Mouse (Mus musculus): ENCODE results near the gene Rps6kc1. TPM values are rescaled to one million over a fixed set of nuclear protein-coding genes. Genes with fewer than 3 reads are reported as not detected.

The Rps6kc1 gene
- total and polyA plus RNA-seq, 2 experiments from 2014 or later, result 7.3 to 9.7 TPM

- no peak for ATAC-seq (ENCODE audit: insufficient read depth, low read depth)
- H3K9ac ChIP-seq (replicated peaks; ENCODE audit: low read depth, low read length), result no peak overlapping the region
- H3K9me3 ChIP-seq (replicated peaks; ENCODE audit: control insufficient read depth, low read length), result no peaks in the 10 kb centered on the region
- no peak for DNase-seq (ENCODE audit: low spot score)
- no peaks in the 10 kb centered on the region for H3K27me3 ChIP-seq (ENCODE audit: control insufficient read depth, insufficient read depth, low read length)
- TF ChIP-seq EP300 (IDR thresholded peaks at IDR 0.05; ENCODE audit: low read depth), result no peak
- no peak for TF ChIP-seq CTCF (IDR thresholded peaks at IDR 0.05; ENCODE audit: low read depth)
- no peak overlapping the region for H3K4me3 ChIP-seq (ENCODE audit: low read depth, low read length)
- no peak overlapping the region for H3K27ac ChIP-seq (ENCODE audit: low read depth)
- H3K36me3 ChIP-seq (replicated peaks; ENCODE audit: control insufficient read depth, insufficient read depth, low read length), result no peaks in the 10 kb centered on the region
- 78% methylated on average over 8 of the region's 8 CpGs for WGBS
- H3K4me2 ChIP-seq (ENCODE audit: low read depth, low read length), result no peak overlapping the region
- no peaks in the 10 kb centered on the region for H3K4me1 ChIP-seq (ENCODE audit: control insufficient read depth, insufficient read depth)
Observed at GRCm38 (mm10) chr1:190751794-190752570, 159.6 kb downstream of the Rps6kc1 start.

- Histone ChIP-seq H3K9me3 (replicated peaks; ENCODE audit: control insufficient read depth, low read length) (no peaks in the 10 kb centered on the region), H3K27ac (ENCODE audit: low read depth) (no peak overlapping the region), H3K4me3 (ENCODE audit: low read depth, low read length) (no peak overlapping the region), H3K4me2 (ENCODE audit: low read depth, low read length) (no peak overlapping the region), H3K36me3 (replicated peaks; ENCODE audit: control insufficient read depth, insufficient read depth, low read length) (no peaks in the 10 kb centered on the region), H3K9ac (replicated peaks; ENCODE audit: low read depth, low read length) (no peak overlapping the region), H3K27me3 (ENCODE audit: control insufficient read depth, insufficient read depth, low read length) (no peaks in the 10 kb centered on the region), H3K4me1 (ENCODE audit: control insufficient read depth, insufficient read depth) (no peaks in the 10 kb centered on the region)
- ATAC-seq (ENCODE audit: insufficient read depth, low read depth) (no peak), DNase-seq (ENCODE audit: low spot score) (no peak)
- no peak for TF ChIP-seq EP300 (IDR thresholded peaks at IDR 0.05; ENCODE audit: low read depth)
- TF ChIP-seq CTCF (IDR thresholded peaks at IDR 0.05; ENCODE audit: low read depth), result no peak
- 82% methylated on average over 10 of the region's 10 CpGs for WGBS
Observed at GRCm38 (mm10) chr1:190748937-190749336, 162.6 kb downstream of the Rps6kc1 start.

GRCm38 (mm10) chr1:190741421-190741820 lies 170.1 kb downstream of the Rps6kc1 start:
- no peaks in the 10 kb centered on the region for H3K9me3 ChIP-seq (replicated peaks; ENCODE audit: control insufficient read depth, low read length)
- H3K36me3 ChIP-seq (replicated peaks; ENCODE audit: control insufficient read depth, insufficient read depth, low read length), result no peaks in the 10 kb centered on the region
- no peak overlapping the region for H3K27ac ChIP-seq (ENCODE audit: low read depth)
- TF ChIP-seq EP300 (IDR thresholded peaks at IDR 0.05; ENCODE audit: low read depth), result no peak
- no peak for TF ChIP-seq CTCF (IDR thresholded peaks at IDR 0.05; ENCODE audit: low read depth)
- 61% methylated on average over 5 of the region's 5 CpGs for WGBS
- no peak for ATAC-seq (ENCODE audit: insufficient read depth, low read depth)
- H3K4me2 ChIP-seq (ENCODE audit: low read depth, low read length), result no peak overlapping the region
- H3K4me3 ChIP-seq (ENCODE audit: low read depth, low read length), result no peak overlapping the region
- no peaks in the 10 kb centered on the region for H3K4me1 ChIP-seq (ENCODE audit: control insufficient read depth, insufficient read depth)
- no peaks in the 10 kb centered on the region for H3K27me3 ChIP-seq (ENCODE audit: control insufficient read depth, insufficient read depth, low read length)
- H3K9ac ChIP-seq (replicated peaks; ENCODE audit: low read depth, low read length), result no peak overlapping the region
- no peak for DNase-seq (ENCODE audit: low spot score)

- ATAC-seq (ENCODE audit: insufficient read depth, low read depth) (no peak), DNase-seq (ENCODE audit: low spot score) (no peak)
- Histone ChIP-seq H3K27ac (ENCODE audit: low read depth) (no peak overlapping the region), H3K9me3 (replicated peaks; ENCODE audit: control insufficient read depth, low read length) (no peaks in the 10 kb centered on the region), H3K27me3 (ENCODE audit: control insufficient read depth, insufficient read depth, low read length) (no peaks in the 10 kb centered on the region), H3K4me2 (ENCODE audit: low read depth, low read length) (no peak overlapping the region), H3K4me3 (ENCODE audit: low read depth, low read length) (no peak overlapping the region), H3K36me3 (replicated peaks; ENCODE audit: control insufficient read depth, insufficient read depth, low read length) (no peaks in the 10 kb centered on the region), H3K9ac (replicated peaks; ENCODE audit: low read depth, low read length) (no peak overlapping the region), H3K4me1 (ENCODE audit: control insufficient read depth, insufficient read depth) (no peaks in the 10 kb centered on the region)
- no peak for TF ChIP-seq CTCF (IDR thresholded peaks at IDR 0.05; ENCODE audit: low read depth)
- TF ChIP-seq EP300 (IDR thresholded peaks at IDR 0.05; ENCODE audit: low read depth), result no peak
- 50% methylated on average over 6 of the region's 6 CpGs for WGBS
Observed at GRCm38 (mm10) chr1:190732803-190733202, 178.8 kb downstream of the Rps6kc1 start.

GRCm38 (mm10) chr1:190729516-190730088 lies 182.0 kb downstream of the Rps6kc1 start:
- TF ChIP-seq EP300 (IDR thresholded peaks at IDR 0.05; ENCODE audit: low read depth), result no peak
- TF ChIP-seq CTCF (IDR thresholded peaks at IDR 0.05; ENCODE audit: low read depth), result no peak
- Histone ChIP-seq H3K9me3 (replicated peaks; ENCODE audit: control insufficient read depth, low read length) (no peaks in the 10 kb centered on the region), H3K27ac (ENCODE audit: low read depth) (no peak overlapping the region), H3K9ac (replicated peaks; ENCODE audit: low read depth, low read length) (no peak overlapping the region), H3K4me1 (ENCODE audit: control insufficient read depth, insufficient read depth) (no peaks in the 10 kb centered on the region), H3K4me2 (ENCODE audit: low read depth, low read length) (no peak overlapping the region), H3K27me3 (ENCODE audit: control insufficient read depth, insufficient read depth, low read length) (no peaks in the 10 kb centered on the region), H3K4me3 (ENCODE audit: low read depth, low read length) (no peak overlapping the region), H3K36me3 (replicated peaks; ENCODE audit: control insufficient read depth, insufficient read depth, low read length) (no peaks in the 10 kb centered on the region)
- DNase-seq (ENCODE audit: low spot score), result no peak
- WGBS, result 89% methylated on average over 7 of the region's 7 CpGs
- no peak for ATAC-seq (ENCODE audit: insufficient read depth, low read depth)
